Mouse (Mus musculus): ENCODE measurements around the gene Coasy. TPM values are rescaled to one million over a fixed set of nuclear protein-coding genes. Genes with fewer than 3 reads are reported as not detected.
"Not testable (repeated sequence)": the region's sequence is repeated elsewhere in the genome, so short reads cannot be mapped to it uniquely, and the experiment has no call there.

The Coasy gene
- polyA plus RNA-seq, 1 experiment from 2014 or later: 45.9 TPM

GRCm38 (mm10) chr11:101119131-101119760 lies 36.9 kb downstream of the Coasy start:
- H3K27me3 ChIP-seq (replicated peaks; ENCODE audit: control insufficient read depth, insufficient read depth, low read length): no peaks in the 10 kb centered on the region
- H3K36me3 ChIP-seq (ENCODE audit: control insufficient read depth, insufficient read depth, low read length): no peaks in the 10 kb centered on the region; the same call in none of the 2 replicates
- H3K4me2 ChIP-seq (ENCODE audit: low read length): peak overlapping the region; percentile 95
- peak; percentile 74 for ATAC-seq
- WGBS: under 1% methylated on average over 36 of the region's 39 CpGs
- H3K4me1 ChIP-seq (ENCODE audit: control insufficient read depth, insufficient read depth, low read depth, low read length): peaks cover 32% of the 10 kb centered on the region
- H3K9ac ChIP-seq (ENCODE audit: low read depth, low read length): peak overlapping the region; percentile 99
- H3K4me3 ChIP-seq (ENCODE audit: low read length): peak overlapping the region; percentile 99
- no peaks in the 10 kb centered on the region for H3K9me3 ChIP-seq (ENCODE audit: control insufficient read depth, low read length)
- H3K27ac ChIP-seq (ENCODE audit: low read depth, low read length): peak overlapping the region; percentile 93

- peak within 1 kb of the TSS; percentile 93 for H3K27ac ChIP-seq (ENCODE audit: low read depth, low read length)
- peak; percentile 97 for ATAC-seq
- H3K4me3 ChIP-seq (ENCODE audit: low read length): peak within 1 kb of the TSS; percentile 99
- no peaks in the 10 kb centered on the region for H3K9me3 ChIP-seq (ENCODE audit: control insufficient read depth, low read length)
- H3K4me1 ChIP-seq (ENCODE audit: control insufficient read depth, insufficient read depth, low read depth, low read length): peaks cover 32% of the 10 kb centered on the region
- no peaks in the 10 kb centered on the region; the same call in none of the 2 replicates for H3K36me3 ChIP-seq (ENCODE audit: control insufficient read depth, insufficient read depth, low read length)
- under 1% methylated on average over 61 of the region's 61 CpGs for WGBS
- no peaks in the 10 kb centered on the region for H3K27me3 ChIP-seq (replicated peaks; ENCODE audit: control insufficient read depth, insufficient read depth, low read length)
- peak within 1 kb of the TSS; percentile 95 for H3K4me2 ChIP-seq (ENCODE audit: low read length)
- H3K9ac ChIP-seq (ENCODE audit: low read depth, low read length): peak within 1 kb of the TSS; percentile 99
Observed at GRCm38 (mm10) chr11:101119761-101120544, 37.6 kb downstream of the Coasy start, which contains the start of the genes Retreg3 and Tubg1. Gene Retreg3 (minus strand): TSS chr11:101119893. Gene Tubg1 (plus strand): TSS chr11:101119938.

GRCm38 (mm10) chr11:101120545-101121188 lies 38.3 kb downstream of the Coasy start:
- Histone ChIP-seq H3K27ac (ENCODE audit: low read depth, low read length) (peak overlapping the region; percentile 88), H3K4me3 (ENCODE audit: low read length) (peak overlapping the region; percentile 99), H3K27me3 (replicated peaks; ENCODE audit: control insufficient read depth, insufficient read depth, low read length) (no peaks in the 10 kb centered on the region), H3K4me1 (ENCODE audit: control insufficient read depth, insufficient read depth, low read depth, low read length) (peaks cover 28% of the 10 kb centered on the region), H3K9me3 (ENCODE audit: control insufficient read depth, low read length) (no peaks in the 10 kb centered on the region), H3K36me3 (ENCODE audit: control insufficient read depth, insufficient read depth, low read length) (no peaks in the 10 kb centered on the region; the same call in none of the 2 replicates), H3K9ac (ENCODE audit: low read depth, low read length) (peak overlapping the region; percentile 73), H3K4me2 (ENCODE audit: low read length) (peak overlapping the region; percentile 88)
- no peak for ATAC-seq
- WGBS: 20% methylated on average over 19 of the region's 19 CpGs

GRCm38 (mm10) chr11:101124494-101124893 lies 42.1 kb downstream of the Coasy start:
- not testable (repeated sequence) for H3K9ac ChIP-seq (ENCODE audit: low read depth, low read length); H3K27ac ChIP-seq (ENCODE audit: low read depth, low read length); H3K4me2 ChIP-seq (ENCODE audit: low read length); H3K4me3 ChIP-seq (ENCODE audit: low read length); ATAC-seq; H3K9me3 ChIP-seq (ENCODE audit: control insufficient read depth, low read length); H3K4me1 ChIP-seq (ENCODE audit: control insufficient read depth, insufficient read depth, low read depth, low read length); H3K27me3 ChIP-seq (replicated peaks; ENCODE audit: control insufficient read depth, insufficient read depth, low read length)
- 97% methylated on average over 8 of the region's 8 CpGs for WGBS
- peaks cover 12% of the 10 kb centered on the region for H3K36me3 ChIP-seq (ENCODE audit: control insufficient read depth, insufficient read depth, low read length)

GRCm38 (mm10) chr11:101125008-101125407 lies 42.6 kb downstream of the Coasy start:
- not testable (repeated sequence) for ATAC-seq; H3K27ac ChIP-seq (ENCODE audit: low read depth, low read length); H3K9ac ChIP-seq (ENCODE audit: low read depth, low read length); H3K4me2 ChIP-seq (ENCODE audit: low read length); H3K9me3 ChIP-seq (ENCODE audit: control insufficient read depth, low read length); H3K4me3 ChIP-seq (ENCODE audit: low read length); H3K27me3 ChIP-seq (replicated peaks; ENCODE audit: control insufficient read depth, insufficient read depth, low read length); H3K4me1 ChIP-seq (ENCODE audit: control insufficient read depth, insufficient read depth, low read depth, low read length)
- 100% methylated on average over 6 of the region's 9 CpGs for WGBS
- peaks cover 12% of the 10 kb centered on the region for H3K36me3 ChIP-seq (ENCODE audit: control insufficient read depth, insufficient read depth, low read length)

GRCm38 (mm10) chr11:101127075-101127474 lies 44.7 kb downstream of the Coasy start:
- 100% methylated on average over 1 of the region's 1 CpGs for WGBS
- Histone ChIP-seq H3K27me3 (replicated peaks; ENCODE audit: control insufficient read depth, insufficient read depth, low read length) (no peaks in the 10 kb centered on the region), H3K4me3 (ENCODE audit: low read length) (no peak overlapping the region), H3K4me2 (ENCODE audit: low read length) (no peak overlapping the region), H3K27ac (ENCODE audit: low read depth, low read length) (no peak overlapping the region), H3K36me3 (ENCODE audit: control insufficient read depth, insufficient read depth, low read length) (peaks cover 12% of the 10 kb centered on the region), H3K4me1 (ENCODE audit: control insufficient read depth, insufficient read depth, low read depth, low read length) (no peaks in the 10 kb centered on the region), H3K9ac (ENCODE audit: low read depth, low read length) (no peak overlapping the region), H3K9me3 (ENCODE audit: control insufficient read depth, low read length) (no peaks in the 10 kb centered on the region)
- no peak for ATAC-seq

- no peaks in the 10 kb centered on the region for H3K4me1 ChIP-seq (ENCODE audit: control insufficient read depth, insufficient read depth, low read depth, low read length)
- WGBS: 89% methylated on average over 11 of the region's 11 CpGs
- H3K4me3 ChIP-seq (ENCODE audit: low read length): no peak overlapping the region
- H3K9ac ChIP-seq (ENCODE audit: low read depth, low read length): no peak overlapping the region
- H3K27ac ChIP-seq (ENCODE audit: low read depth, low read length): no peak overlapping the region
- no peak overlapping the region for H3K4me2 ChIP-seq (ENCODE audit: low read length)
- H3K9me3 ChIP-seq (ENCODE audit: control insufficient read depth, low read length): no peaks in the 10 kb centered on the region
- peaks cover 12% of the 10 kb centered on the region for H3K36me3 ChIP-seq (ENCODE audit: control insufficient read depth, insufficient read depth, low read length)
- ATAC-seq: no peak
- H3K27me3 ChIP-seq (replicated peaks; ENCODE audit: control insufficient read depth, insufficient read depth, low read length): no peaks in the 10 kb centered on the region
Observed at GRCm38 (mm10) chr11:101128996-101129577, 46.7 kb downstream of the Coasy start.

GRCm38 (mm10) chr11:101130056-101130756 lies 47.8 kb downstream of the Coasy start:
- peaks cover 12% of the 10 kb centered on the region for H3K36me3 ChIP-seq (ENCODE audit: control insufficient read depth, insufficient read depth, low read length)

More at GRCm38 (mm10) chr11:101130056-101130756, 47.8 kb downstream of the Coasy start:
- Histone ChIP-seq H3K4me3 (ENCODE audit: low read length) (no peak overlapping the region), H3K9ac (ENCODE audit: low read depth, low read length) (no peak overlapping the region), H3K4me1 (ENCODE audit: control insufficient read depth, insufficient read depth, low read depth, low read length) (no peaks in the 10 kb centered on the region), H3K27ac (ENCODE audit: low read depth, low read length) (no peak overlapping the region), H3K27me3 (replicated peaks; ENCODE audit: control insufficient read depth, insufficient read depth, low read length) (no peaks in the 10 kb centered on the region), H3K9me3 (ENCODE audit: control insufficient read depth, low read length) (no peaks in the 10 kb centered on the region), H3K4me2 (ENCODE audit: low read length) (no peak overlapping the region)
- 53% methylated on average over 18 of the region's 18 CpGs for WGBS
- no peak for ATAC-seq
